Mouse (Mus musculus): ENCODE data around the gene Tmed8. TPM values are rescaled to one million over a fixed set of nuclear protein-coding genes. Genes with fewer than 3 reads are reported as not detected.

The Tmed8 gene
- polyA plus RNA-seq, 1 experiment = 22.1 TPM

DNA sequence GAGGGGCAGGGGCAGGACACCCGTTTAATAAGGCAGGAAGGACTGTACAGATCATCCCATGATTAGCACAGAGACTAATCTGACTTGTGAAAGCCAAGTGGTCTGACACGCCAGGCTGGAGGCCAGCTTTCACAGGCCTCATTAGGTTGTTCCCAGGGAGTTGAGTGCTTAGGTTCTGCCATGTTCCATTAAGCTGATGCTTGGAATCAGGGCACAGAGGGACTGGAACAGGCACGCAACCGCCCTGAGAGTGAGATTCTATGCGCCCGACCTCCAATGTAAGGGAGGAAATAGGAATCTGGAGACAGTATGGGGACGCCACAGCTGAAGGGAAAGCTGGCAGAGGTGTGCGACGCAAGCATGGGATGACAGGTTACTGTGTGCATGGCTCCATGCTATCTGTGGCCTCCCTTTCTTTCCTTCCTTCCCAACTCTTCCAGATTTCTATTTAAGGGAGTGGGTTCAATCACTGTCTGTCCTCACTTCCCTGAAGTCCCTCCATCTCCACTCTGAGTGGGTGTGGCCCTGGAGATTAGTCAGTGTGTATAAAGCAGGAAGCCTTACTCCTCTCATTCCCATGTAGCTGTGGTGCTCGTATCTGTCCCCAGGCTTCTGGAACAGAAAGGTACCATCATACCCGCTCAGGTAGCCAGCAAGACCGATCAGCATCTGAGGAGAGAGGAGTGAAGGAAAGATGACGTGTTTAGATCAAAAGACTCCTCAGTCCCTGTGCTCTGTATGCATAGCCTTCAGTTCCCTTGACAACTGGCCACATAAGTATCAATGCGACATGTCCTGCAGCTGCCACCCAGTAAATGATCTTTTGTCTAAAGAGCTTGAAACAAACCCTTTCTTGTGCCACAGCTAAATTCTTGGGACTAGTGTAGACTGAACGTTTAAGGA, 62.6 kb downstream of the Tmed8 start:
- Histone ChIP-seq H3K27ac (ENCODE audit: insufficient read depth, low read length) (no peak overlapping the region), H3K4me3 (replicated peaks; ENCODE audit: insufficient read depth, low read depth, low read length) (no peak overlapping the region), H3K27me3 (ENCODE audit: control insufficient read depth, insufficient read depth, low read length) (no peaks in the 10 kb centered on the region), H3K4me1 (ENCODE audit: control insufficient read depth, insufficient read depth, low read length) (no peaks in the 10 kb centered on the region)
- no peak for TF ChIP-seq POLR2A (IDR thresholded peaks at IDR 0.05; ENCODE audit: borderline replicate concordance, insufficient read depth, low read length)
- TF ChIP-seq CTCF (IDR thresholded peaks at IDR 0.05; ENCODE audit: borderline replicate concordance, insufficient read depth, low read depth, low read length) = no peak
- 59% methylated on average over 15 of the region's 15 CpGs for WGBS
- DNase-seq = no peak

DNA sequence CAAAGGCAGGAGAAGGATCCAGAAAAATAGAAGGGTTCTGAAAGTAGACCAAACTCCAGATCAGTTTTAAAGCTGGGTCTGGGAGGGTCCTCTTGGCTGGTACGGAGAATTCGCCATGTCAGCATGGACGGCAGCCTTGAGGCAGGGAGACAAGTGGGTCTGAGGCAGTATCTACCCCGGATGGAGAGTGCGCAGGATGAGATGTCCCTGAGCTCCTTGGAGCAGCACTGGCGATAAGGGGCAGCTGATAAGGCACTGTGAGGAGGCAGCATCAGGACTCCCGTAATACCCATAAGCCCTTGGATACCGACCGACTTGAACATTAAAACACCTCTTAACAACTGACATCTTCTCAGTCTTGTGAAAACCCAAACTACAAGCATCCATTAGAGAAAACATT, 67.5 kb downstream of the Tmed8 start:
- 96% methylated on average over 9 of the region's 9 CpGs for WGBS
- Histone ChIP-seq H3K4me3 (replicated peaks; ENCODE audit: insufficient read depth, low read depth, low read length) (no peak overlapping the region), H3K4me1 (ENCODE audit: control insufficient read depth, insufficient read depth, low read length) (no peaks in the 10 kb centered on the region)

DNA sequence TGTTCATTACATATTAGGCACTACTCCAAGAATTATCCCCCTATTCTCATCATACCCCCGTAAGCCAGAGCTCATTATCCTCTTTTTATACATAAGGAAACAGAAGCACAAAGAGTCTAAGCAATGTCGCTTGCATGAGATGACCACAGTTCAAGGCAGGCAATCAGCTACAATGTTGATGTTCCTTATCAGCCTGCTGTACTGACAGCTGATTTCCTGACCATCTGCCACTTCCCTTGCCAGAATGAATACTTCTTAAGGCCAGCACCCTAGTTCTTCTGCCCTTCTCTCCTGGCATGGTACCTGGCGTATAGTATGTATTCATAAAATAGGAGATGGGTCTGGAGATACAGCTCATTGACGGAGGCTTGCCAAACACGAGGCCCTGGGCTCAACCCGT, 68.0 kb downstream of the Tmed8 start:
- no peak overlapping the region for H3K27ac ChIP-seq (ENCODE audit: insufficient read depth, low read length)
- H3K27me3 ChIP-seq (ENCODE audit: control insufficient read depth, insufficient read depth, low read length) = no peaks in the 10 kb centered on the region
- H3K4me3 ChIP-seq (replicated peaks; ENCODE audit: insufficient read depth, low read depth, low read length) = no peak overlapping the region
- 47% methylated on average over 6 of the region's 6 CpGs for WGBS
- TF ChIP-seq CTCF (IDR thresholded peaks at IDR 0.05; ENCODE audit: borderline replicate concordance, insufficient read depth, low read depth, low read length) (no peak), POLR2A (IDR thresholded peaks at IDR 0.05; ENCODE audit: borderline replicate concordance, insufficient read depth, low read length) (no peak)
- DNase-seq = no peak
- no peaks in the 10 kb centered on the region for H3K4me1 ChIP-seq (ENCODE audit: control insufficient read depth, insufficient read depth, low read length)

More for the DNA sequence above, 67.5 kb downstream of the Tmed8 start:
- TF ChIP-seq POLR2A (IDR thresholded peaks at IDR 0.05; ENCODE audit: borderline replicate concordance, insufficient read depth, low read length) (no peak), CTCF (IDR thresholded peaks at IDR 0.05; ENCODE audit: borderline replicate concordance, insufficient read depth, low read depth, low read length) (no peak)
- DNase-seq = no peak
- H3K27me3 ChIP-seq (ENCODE audit: control insufficient read depth, insufficient read depth, low read length) = no peaks in the 10 kb centered on the region
- H3K27ac ChIP-seq (ENCODE audit: insufficient read depth, low read length) = no peak overlapping the region

DNA sequence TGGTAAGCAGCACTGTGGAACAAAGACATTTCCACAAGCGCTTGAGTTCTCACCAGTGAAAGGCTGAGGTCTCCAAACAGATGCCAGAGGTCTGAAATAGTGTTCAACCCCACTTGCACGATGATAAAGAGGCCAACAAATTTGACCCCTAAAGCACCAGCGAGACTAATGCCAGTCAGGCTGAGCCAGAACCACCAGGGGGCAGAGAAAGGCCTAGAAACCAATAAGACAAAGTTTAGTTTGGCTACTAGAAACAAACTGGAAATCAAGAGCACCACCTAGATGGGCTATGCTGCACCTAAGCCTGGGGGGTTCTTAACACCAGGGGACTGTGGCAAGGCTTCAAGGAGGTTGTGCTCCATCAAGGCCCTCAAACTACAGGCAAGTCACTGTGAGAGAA, 68.6 kb downstream of the Tmed8 start:
- no peaks in the 10 kb centered on the region for H3K27me3 ChIP-seq (ENCODE audit: control insufficient read depth, insufficient read depth, low read length)
- DNase-seq = no peak
- WGBS = 28% methylated on average over 3 of the region's 3 CpGs
- TF ChIP-seq CTCF (IDR thresholded peaks at IDR 0.05; ENCODE audit: borderline replicate concordance, insufficient read depth, low read depth, low read length) = peak; percentile 18; the same call in 1 of the 2 replicates
- no peak for TF ChIP-seq POLR2A (IDR thresholded peaks at IDR 0.05; ENCODE audit: borderline replicate concordance, insufficient read depth, low read length)
- H3K4me1 ChIP-seq (ENCODE audit: control insufficient read depth, insufficient read depth, low read length) = no peaks in the 10 kb centered on the region
- H3K4me3 ChIP-seq (replicated peaks; ENCODE audit: insufficient read depth, low read depth, low read length) = no peak overlapping the region
- no peak overlapping the region for H3K27ac ChIP-seq (ENCODE audit: insufficient read depth, low read length)

GRCm38 (mm10) chr12:87131181-87131580, 69.1 kb downstream of the Tmed8 start:
- H3K27me3 ChIP-seq (ENCODE audit: control insufficient read depth, insufficient read depth, low read length) = no peaks in the 10 kb centered on the region
- no peak for TF ChIP-seq POLR2A (IDR thresholded peaks at IDR 0.05; ENCODE audit: borderline replicate concordance, insufficient read depth, low read length)
- no peak for TF ChIP-seq CTCF (IDR thresholded peaks at IDR 0.05; ENCODE audit: borderline replicate concordance, insufficient read depth, low read depth, low read length)
- DNase-seq = no peak
- H3K4me3 ChIP-seq (replicated peaks; ENCODE audit: insufficient read depth, low read depth, low read length) = no peak overlapping the region
- 28% methylated on average over 2 of the region's 2 CpGs for WGBS
- H3K27ac ChIP-seq (ENCODE audit: insufficient read depth, low read length) = no peak overlapping the region
- no peaks in the 10 kb centered on the region for H3K4me1 ChIP-seq (ENCODE audit: control insufficient read depth, insufficient read depth, low read length)

DNA sequence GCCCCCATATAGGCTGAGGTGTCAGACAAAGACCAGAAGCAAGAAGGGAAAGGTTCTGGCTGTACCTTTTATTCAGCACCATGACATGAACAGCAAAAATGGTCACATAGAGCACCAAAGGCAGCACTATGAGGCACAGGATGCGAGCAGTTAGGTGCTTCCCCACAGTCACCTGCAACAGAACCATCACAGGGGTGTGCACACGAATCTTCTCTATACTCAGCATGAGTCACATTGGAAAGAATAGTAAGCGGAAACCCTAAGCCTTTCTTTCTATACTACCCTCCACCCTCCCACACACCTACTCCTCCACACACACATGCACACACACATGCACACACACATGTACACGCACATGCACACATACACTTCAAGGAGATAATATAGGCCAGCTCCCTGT, 70.0 kb downstream of the Tmed8 start:
- no peak overlapping the region for H3K27ac ChIP-seq (ENCODE audit: insufficient read depth, low read length)
- no peak overlapping the region for H3K4me3 ChIP-seq (replicated peaks; ENCODE audit: insufficient read depth, low read depth, low read length)
- no peaks in the 10 kb centered on the region for H3K4me1 ChIP-seq (ENCODE audit: control insufficient read depth, insufficient read depth, low read length)
- no peak for DNase-seq
- 94% methylated on average over 4 of the region's 4 CpGs for WGBS
- no peaks in the 10 kb centered on the region for H3K27me3 ChIP-seq (ENCODE audit: control insufficient read depth, insufficient read depth, low read length)
- TF ChIP-seq CTCF (IDR thresholded peaks at IDR 0.05; ENCODE audit: borderline replicate concordance, insufficient read depth, low read depth, low read length) (no peak), POLR2A (IDR thresholded peaks at IDR 0.05; ENCODE audit: borderline replicate concordance, insufficient read depth, low read length) (no peak)

DNA sequence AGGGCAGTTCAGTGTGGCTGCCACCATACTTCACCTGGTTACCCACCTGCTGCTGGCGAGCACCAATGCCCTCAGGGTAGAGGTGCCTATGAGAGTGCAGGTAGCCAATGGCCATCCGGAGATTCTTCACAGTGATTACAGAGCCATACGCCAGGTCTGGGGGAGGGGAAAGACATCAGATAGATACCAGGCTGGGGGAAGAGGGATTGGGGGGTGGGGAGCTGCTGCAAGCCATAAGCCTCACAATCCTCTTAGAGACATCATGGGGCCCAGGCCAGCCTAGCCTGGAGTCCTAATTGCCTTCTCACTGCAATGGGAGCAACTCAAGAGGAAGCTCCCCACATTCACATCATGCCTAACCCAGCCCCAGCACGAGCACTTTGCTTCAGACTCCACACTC, 73.0 kb downstream of the Tmed8 start:
- 83% methylated on average over 4 of the region's 4 CpGs for WGBS
- TF ChIP-seq CTCF (IDR thresholded peaks at IDR 0.05; ENCODE audit: borderline replicate concordance, insufficient read depth, low read depth, low read length) (no peak), POLR2A (IDR thresholded peaks at IDR 0.05; ENCODE audit: borderline replicate concordance, insufficient read depth, low read length) (no peak)
- no peak overlapping the region for H3K4me3 ChIP-seq (replicated peaks; ENCODE audit: insufficient read depth, low read depth, low read length)

More for the DNA sequence above, 73.0 kb downstream of the Tmed8 start:
- H3K4me1 ChIP-seq (ENCODE audit: control insufficient read depth, insufficient read depth, low read length) = no peaks in the 10 kb centered on the region
- H3K27me3 ChIP-seq (ENCODE audit: control insufficient read depth, insufficient read depth, low read length) = no peaks in the 10 kb centered on the region
- DNase-seq = no peak
- no peak overlapping the region for H3K27ac ChIP-seq (ENCODE audit: insufficient read depth, low read length)

Measured in cerebellum, adult 2 months (tissue).